Mouse (Mus musculus) large intestine, adult 2 months (tissue): ENCODE results near the gene Eps15l1. TPM values are rescaled to one million over a fixed set of nuclear protein-coding genes. Genes with fewer than 3 reads are reported as not detected.

Experiments used
- DNase-seq: peaks from one replicate; pipeline ENCODE4 v3.0.0-alpha.2; 2012; ENCODE audit warnings: low read depth, low spot score
- WGBS: fragments of 180-500 bp; shearing (Covaris S2); methylation state at CpG from one replicate; pipeline ENCODE4 v1.1.7; 2018; 5-methylcytosine and 5-hydroxymethylcytosine counted together
- polyA plus RNA-seq: library from polyadenylated mRNA; depleted of rRNA; stranded (reverse); fragments of >200 nt; gene quantifications from 2 replicates; pipeline ENCODE4 v1.2.3, GENCODE M21; 2012

The Eps15l1 gene
- polyA plus RNA-seq, 1 experiment, result 25.5 TPM

DNA sequence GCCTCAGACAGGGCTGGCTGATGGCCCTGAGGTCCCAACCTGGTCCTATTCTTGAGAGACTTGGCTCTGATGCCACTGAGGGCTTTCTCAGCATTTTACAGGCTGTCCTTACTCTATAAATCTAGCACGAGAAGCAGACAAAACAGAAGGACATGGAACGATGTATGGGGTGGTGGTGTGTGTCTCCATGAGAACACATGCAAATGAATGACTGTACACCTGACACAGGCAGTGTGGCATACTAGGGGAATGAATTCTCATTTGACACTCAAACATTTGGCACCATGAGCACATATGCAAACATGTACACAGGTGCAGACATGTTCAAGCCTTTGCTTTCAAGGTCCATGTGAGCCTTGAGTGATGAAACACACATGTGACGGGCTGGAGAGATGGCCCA lies 64.7 kb downstream of the Eps15l1 start:
- 83% methylated on average over 3 of the region's 3 CpGs for WGBS
- no peak for DNase-seq

DNA sequence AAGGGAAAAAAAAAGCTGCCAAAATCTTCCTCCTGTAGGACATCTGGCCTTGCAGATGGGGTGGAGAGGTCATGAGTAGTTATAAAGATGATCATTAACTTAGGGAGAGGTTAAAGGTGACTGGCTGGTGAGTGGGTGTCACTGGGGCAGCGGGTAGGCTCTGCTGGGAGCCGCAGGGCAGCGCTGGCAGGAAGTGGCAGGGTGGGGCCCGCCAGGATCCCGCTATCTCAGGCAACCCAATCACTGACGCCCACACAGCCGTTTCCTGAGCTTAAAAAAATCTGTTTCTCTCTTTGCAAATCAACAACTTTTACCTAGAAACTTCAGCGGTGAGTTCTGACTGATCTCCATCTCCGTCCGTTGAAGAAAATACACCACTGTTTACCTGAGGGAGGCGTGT lies 67.0 kb downstream of the Eps15l1 start:
- WGBS, result 34% methylated on average over 11 of the region's 11 CpGs
- DNase-seq, result no peak

DNA sequence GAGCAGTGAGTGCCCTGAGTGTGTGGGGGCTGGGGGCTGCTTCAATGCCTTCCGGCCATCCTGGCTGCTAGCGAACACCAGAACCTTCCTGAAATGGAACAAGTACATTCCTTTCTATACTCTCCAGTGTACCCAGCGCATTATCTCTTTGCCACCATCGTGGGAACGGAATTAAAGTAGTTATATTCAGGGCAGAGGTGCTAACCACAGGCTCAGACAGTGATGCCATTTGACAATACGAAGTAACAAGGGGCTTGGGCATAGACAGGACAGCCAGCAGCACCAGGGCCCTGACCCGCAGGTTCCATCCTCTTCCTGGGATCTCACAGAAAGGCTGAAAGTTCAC lies 67.6 kb downstream of the Eps15l1 start:
- WGBS, result 86% methylated on average over 7 of the region's 7 CpGs
- DNase-seq, result no peak

DNA sequence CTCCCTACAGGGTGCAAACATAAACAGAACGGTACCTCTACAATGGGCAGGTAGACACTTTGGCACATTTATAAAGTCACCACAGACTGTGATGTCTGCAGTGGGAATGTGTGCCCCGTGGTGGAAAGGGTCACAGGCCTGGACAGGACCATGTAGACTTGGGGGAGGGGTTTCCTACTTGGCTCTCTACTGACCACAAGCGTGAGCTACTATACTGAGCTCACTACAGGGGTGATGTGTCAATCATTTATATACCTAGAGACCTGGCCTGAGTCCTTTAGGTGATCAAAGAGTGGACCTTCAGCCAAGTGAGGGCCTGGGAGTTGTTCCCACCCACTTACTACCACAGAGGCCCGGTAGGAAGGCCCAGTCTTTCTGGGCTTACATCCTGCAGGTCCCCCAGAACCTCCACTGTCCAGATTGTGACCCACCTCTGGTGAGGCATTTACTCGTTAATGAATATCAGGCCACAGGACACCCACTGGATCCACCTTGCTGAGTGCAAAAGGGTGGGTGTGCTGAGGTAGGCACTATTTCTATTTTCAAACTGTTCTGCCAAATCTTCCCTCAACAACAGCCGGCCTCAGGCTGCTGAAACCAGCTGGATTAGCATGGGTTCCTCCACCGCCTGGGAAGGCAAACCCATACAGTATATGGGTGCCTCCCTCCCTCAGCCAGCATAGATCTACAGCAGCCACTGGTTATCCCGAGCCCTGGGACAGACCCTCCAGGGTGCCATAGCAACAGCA lies 68.1 kb downstream of the Eps15l1 start:
- 80% methylated on average over 8 of the region's 8 CpGs for WGBS
- no peak for DNase-seq

DNA sequence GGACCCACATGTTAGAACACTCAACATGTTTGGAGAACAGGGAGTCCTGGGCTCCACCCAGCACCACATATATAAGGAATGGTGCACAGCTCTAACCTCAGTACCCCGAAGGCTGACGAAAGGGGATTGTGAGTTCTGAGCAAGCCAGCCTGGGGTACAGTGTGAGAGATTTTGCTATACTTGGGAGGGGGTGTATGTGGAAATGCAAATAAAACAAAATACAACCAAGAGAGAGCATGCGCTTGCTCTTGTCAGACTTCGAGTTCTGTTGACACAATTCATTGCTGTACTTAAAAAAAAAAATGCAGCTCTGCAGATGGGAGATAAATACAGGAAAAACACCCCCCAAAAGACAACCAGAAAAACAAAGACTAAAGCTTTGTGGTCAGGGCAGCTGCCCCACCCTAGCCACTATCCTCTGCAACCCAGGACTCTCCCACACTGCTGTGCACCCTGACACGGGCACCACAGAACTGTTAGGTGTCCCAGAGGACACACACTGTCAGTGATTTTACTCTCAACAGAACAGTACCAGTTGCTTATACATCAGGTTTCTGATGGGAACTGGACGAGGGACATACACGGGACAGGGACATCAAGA lies 69.8 kb downstream of the Eps15l1 start:
- DNase-seq, result no peak
- WGBS, result 84% methylated on average over 7 of the region's 7 CpGs

DNA sequence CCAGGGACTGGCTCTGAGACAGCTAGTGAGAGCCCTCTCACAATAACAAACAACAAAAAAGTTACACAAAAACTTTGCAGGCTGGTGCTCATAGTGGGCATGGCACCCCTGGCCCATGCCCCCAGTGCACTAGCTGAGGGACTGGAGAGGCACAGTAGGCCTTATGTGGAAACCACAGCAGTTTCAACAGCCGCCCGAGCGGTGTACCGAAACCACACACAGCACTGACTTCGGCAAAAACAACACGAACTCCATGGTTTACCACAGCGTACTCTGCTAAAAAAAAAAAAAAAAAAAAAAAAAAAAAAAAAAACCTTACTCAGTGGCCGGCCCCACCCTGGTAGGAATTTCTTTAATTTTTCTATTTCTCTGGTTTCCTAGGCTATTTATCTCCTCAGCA lies 70.5 kb downstream of the Eps15l1 start:
- DNase-seq, result no peak
- WGBS, result 81% methylated on average over 8 of the region's 8 CpGs

DNA sequence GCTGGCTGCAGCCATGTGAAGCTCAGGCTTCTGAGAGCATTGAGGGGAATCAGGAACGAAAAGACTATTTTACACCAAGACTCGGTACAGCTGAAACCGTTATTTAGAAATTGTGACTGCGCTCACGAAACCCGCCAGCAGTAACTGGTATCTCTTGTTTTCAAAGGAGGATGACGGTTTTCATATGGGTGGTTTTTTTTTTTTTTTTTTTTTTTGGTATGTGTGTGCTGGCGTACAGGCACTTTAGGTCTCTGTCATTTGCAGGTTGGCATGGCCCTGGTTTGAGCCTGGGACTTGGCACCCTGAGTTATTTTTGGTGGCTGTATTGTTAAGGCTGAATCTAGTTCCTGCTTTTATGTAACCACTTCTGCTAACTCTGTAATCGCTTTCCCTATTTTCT lies 71.4 kb downstream of the Eps15l1 start:
- 86% methylated on average over 9 of the region's 9 CpGs for WGBS
- no peak for DNase-seq

DNA sequence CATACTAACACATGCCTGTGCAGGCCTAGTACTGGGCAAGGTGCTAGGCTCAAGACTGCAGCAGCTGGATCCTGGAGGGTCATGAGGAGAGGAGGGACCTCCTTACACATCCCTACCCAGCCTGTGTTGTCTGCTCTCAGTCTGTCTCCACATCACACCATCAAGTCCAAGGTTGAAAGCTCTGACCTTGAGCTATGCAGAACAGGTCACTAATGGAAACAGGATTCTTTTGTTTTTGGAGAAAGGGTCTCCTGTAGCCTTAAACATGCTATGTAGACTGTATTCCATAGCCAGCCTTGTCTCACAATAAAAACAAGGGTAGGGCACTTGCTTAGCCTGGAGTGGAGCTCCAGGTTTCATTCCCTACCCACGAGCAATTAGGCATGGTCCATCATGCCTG lies 72.3 kb downstream of the Eps15l1 start:
- WGBS, result 93% methylated on average over 1 of the region's 1 CpGs
- DNase-seq, result no peak

DNA sequence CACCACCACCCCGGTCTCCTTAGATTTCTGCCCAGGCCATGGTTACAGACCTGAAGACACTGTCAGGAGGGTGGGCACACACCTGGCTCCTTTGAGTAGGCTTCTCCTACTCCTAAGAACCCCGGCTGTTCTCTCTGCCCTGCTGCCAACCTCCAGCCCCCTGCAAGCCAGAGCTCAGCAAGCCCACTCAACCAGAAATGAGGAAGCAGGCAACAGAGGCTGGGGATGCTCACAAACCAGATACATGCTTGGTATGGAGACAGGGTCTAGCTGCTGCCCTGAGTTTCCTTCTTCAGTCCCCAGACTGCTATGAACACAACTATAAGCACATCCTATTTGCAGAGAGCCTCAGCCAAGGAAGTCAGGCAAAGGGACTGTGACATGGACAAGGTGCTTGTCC lies 73.1 kb downstream of the Eps15l1 start:
- no peak for DNase-seq

DNA sequence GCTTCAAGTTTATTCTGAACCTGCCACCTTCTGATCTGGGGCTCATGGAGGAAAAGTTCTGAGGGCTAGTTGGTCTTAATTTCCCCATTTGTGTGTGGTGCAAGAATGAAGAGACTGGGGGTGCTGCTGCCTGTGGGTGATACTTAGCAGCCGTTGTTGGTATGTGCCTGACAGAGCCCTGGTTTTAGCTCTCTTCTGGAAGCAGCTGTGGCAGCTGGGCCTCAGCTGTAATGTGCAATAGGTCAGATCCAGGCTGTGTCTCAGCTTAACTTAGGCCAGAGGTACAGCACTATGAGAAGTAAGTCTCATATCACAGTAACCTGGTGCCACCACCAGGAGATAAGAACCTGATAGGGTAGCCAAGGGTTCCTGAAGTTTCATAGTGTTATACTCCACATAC lies 73.7 kb downstream of the Eps15l1 start:
- WGBS, result 84% methylated on average over 1 of the region's 1 CpGs
- no peak for DNase-seq

More for the DNA sequence above, 73.1 kb downstream of the Eps15l1 start:
- 97% methylated on average over 2 of the region's 2 CpGs for WGBS

DNA sequence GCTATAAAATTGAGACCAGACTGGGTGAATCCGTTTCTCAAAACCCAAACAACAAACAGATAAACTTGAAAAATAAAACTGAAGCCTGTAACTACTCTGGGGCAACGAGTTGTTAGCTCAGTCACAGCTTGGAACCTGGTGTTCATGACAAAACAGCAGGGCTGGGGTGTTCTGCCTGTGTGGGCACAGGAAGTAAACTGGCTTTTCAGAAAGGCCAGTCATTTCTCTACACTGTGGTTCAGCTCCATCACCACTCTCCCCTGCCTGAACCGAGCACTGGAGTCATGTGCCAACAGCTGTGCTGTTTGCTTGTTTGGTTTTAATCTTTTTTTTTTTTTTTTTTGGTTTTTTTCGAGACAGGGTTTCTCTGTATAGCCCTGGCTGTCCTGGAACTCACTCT lies 77.5 kb downstream of the Eps15l1 start:
- DNase-seq, result no peak
- WGBS, result 69% methylated on average over 4 of the region's 4 CpGs

DNA sequence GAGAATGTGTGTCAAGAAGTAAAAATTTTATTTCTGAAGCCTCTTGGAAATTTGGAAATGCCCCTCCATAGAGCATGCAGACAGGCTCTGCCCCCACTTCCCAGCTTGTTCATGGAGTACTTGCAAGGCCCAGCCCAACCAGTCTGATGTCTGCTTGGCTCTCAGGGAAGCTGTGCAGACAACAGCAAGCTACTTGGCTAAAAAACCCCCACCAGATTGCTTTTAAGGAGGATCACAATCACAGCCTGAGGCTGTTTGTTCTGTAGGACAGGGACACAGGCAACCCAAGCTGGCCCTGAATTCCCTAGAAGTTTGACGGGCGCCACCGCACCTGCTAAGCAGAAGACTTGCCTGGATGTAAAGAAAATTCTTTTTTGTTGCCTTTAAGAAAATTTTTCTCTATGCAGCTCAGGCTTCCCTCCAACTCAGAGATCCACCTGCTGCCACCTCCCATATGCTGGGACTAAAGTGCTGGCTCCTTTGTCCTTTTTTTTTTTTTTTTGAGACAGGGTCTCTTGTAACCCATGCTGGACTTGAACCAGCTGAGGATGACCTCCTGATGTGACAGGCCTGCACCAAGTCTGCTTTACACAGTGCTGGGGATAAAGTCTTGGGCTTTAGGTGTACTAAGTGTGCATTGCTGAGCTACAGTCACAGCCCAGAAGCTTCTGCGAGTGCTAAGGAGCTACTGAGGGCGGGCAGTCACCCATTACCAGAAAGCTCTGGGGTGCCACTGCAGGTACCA lies 78.5 kb downstream of the Eps15l1 start:
- 92% methylated on average over 5 of the region's 5 CpGs for WGBS
- no peak for DNase-seq

DNA sequence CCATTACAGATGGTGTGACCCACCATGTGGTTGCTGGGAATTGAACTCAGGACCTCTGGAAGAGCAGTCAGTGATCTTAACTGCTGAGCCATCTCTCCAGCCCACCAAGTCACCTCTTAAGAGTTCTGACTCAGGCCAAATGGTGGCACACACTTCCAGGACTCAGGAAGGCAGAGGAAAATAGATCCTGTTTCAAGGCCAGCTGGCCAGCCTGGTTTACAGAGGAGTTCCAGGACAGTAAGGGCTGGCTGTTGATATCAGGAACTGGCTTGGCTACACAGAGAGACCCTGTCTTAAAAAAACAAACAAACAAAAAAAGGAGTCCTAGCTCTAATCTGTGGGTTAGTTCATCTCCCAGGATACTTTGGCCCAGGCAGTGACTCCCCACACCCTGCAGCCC lies 84.2 kb downstream of the Eps15l1 start:
- no peak for DNase-seq

DNA sequence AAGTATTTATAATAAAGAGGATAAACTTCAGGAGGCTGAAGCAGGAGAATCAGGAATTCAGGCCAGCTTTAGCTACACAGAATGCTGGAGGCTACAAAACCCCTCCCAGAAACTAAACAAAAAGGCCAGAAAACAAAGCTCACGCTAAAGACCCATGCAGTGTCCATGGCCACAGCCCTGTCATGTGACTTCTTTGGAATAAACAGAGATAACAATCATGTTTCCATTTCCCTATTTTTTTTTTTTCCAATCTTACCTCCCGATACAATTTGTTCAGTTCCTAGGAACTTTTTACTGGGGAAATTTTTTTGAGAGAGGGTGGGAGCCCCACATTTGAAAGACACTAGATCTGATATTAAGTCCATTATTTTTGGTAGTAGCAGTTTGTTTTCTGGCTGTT lies 85.0 kb downstream of the Eps15l1 start:
- WGBS, result 46% methylated on average over 2 of the region's 2 CpGs
- no peak for DNase-seq

DNA sequence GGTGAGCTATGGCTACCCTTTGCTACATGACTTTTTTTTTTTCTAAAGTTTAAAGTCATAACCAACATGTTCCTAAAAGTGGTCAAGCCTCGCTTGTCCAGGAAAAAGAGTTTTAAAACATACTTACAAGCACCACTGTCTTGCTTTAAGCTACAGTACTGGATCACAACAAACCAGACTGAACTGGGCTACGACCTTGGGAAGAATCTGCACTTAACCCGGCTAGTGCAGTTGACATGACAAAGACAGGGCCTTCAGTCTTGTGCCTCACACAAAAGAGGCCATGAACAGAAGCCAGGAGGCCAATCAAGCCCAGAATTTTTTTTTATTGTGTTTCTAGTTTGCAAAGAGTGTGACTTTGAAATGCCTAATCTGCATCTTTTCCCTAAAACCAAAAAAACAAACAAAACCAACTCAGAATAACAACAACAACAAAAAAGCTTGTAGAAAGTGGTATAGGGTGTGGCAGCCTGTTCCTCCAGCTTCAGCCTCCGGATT lies 87.1 kb downstream of the Eps15l1 start:
- no peak for DNase-seq
- 78% methylated on average over 4 of the region's 4 CpGs for WGBS

DNA sequence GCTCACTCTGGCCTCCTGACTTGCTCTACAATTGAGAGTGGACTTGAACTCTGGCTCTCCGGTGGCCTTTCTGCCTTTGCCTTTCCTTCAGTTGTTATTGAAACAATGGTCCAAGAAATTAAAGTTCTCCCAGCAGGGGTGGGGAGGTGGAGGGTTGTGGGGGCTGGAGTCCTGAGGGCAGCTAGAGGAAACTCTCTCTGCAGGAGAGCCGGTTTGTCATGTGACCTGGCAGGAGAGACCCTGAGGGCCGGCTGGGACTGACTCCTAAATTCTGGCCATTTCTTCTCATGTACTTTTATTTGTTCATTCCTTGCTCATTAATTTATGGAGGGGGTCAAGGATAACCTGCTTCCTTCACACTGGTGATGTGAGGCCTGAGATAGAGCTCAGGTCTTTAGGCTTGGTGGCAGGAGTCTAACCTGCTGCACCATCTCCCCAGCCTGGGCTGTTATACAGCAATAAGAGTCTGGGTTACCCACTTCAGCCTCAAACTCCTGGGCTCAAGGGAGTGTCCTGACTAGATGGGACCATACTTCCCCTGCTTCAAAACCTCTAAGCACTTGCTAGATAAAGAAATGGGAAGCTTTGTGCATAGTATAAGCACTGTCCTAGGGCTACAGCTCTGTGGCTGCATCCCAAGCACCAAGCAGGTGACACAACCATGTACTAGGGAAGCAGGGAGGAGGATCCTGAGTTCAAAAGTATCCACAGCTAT lies 87.7 kb downstream of the Eps15l1 start:
- 70% methylated on average over 3 of the region's 3 CpGs for WGBS
- no peak for DNase-seq

DNA sequence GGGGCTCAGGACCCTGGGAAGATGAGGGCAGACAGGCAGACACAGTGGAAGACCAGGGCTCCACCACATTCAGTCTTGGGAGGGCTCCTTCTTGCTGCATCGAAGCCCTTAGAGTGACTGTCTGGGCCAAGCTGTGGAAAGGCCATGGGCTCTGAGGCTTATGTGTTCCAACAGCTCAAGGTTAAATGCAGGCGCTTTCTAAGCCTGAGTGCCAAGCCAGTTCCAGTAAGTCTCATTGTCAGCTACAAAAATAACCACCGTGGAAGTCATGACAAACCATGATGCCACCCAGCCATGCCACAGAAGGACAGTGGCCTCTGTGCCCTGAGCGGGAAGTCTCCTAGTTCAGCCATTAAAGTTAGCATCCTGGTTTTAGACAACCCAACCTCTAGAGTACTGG lies 89.6 kb downstream of the Eps15l1 start:
- DNase-seq, result no peak
- 85% methylated on average over 4 of the region's 4 CpGs for WGBS

DNA sequence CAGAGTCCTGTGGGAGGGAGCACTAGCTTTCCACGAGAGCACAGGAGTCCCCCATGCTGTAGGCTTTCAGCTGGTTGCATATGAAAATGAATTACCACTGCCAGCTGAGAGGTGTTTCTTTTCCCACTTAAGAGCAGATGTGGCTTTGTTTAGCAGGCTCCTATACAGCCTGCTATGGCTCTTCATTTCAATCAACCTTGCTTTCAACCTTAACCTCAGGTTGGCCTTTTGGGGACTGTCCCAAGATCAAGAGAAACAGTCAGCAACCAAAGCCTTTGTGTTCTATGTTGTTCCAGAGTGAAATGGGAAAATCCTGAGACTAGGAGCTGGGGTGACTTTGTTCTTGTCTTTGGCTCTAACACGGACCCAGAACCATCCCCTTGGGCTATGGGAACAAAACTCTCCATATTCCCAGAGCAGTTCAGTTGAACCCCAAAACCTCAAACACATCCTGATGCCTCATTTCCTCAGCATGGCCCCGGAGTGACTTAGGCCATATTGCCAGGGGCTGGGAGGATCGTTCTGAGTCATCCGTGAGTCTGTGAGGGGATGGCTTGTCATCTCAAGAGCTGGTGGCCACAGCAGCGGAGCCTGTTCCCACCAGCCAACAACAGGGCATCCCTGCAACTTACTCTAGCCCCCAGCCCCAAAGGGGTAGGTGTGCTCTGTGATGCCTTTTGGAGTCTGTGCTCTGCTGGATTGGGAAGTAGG lies 90.3 kb downstream of the Eps15l1 start:
- DNase-seq, result no peak
- WGBS, result 79% methylated on average over 6 of the region's 6 CpGs

DNA sequence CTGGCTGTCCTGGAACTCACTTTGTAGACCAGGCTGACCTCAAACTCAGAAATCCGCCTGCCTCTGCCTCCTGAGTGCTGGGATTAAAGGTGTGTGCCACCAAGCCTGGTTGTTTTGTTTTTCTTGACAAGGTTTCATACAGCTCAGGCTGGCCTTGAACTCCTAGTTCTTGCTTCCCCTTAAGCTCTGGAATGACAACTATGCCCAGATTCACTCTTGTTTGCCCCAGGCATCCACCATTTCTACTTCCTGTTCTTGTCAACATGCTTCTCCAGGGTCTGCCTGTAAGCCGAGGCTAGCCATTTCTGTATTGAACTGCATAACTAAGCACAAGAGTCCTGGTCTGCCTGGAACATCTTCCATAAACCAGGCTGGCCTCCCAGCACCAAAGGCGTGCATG lies 92.1 kb downstream of the Eps15l1 start:
- no peak for DNase-seq
- WGBS, result 85% methylated on average over 3 of the region's 3 CpGs

DNA sequence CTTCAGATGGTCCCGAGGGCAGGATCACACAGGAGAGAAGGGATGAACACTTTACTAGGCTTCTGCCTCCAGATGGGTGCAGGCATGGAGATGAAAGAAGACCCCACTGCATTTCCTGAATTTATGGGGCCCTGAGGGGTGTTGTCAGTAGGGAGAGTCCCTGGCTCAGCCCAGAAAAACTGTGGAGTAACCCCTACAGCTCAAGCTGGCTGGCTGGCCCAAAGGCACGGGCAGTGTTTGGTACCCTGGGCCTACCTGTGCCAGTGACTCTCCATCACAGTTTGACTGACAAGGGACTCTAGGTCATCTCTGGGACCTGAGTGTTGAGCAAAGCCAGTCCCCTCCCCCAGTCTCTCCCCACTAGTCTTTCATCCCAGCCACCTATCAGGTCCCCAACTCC lies 96.6 kb downstream of the Eps15l1 start:
- no peak for DNase-seq
- WGBS, result 81% methylated on average over 2 of the region's 2 CpGs
